ENCODE assay signal across 10 mouse cellular contexts in the genomic region with DNA sequence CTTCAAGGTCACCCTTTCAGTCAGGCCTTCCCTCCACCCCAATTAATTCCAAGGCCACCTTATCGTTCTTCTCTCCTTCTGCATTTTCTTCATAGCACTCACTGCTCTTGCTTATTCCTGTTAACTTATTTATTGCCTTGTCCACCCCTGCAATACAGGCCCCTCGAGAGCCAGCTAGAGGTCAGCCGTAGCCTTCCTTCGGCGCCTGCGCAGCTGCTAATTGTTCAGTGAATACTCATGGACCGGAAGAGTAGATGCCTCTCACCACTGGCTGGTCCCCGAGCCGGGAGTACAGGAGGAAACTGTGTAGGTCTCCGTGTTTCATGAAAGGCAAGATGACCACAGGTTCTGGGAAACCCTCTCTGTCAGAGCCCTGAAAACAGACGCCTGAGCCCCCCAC. TPM values are rescaled to one million over a fixed set of nuclear protein-coding genes. Genes with fewer than 3 reads are reported as not detected.
A peak's percentile ranks its signal among the peaks of the same experiment; 100 is the strongest.
DNase-seq lines count a peak whose midpoint lies in the region; TF ChIP-seq lines count a peak whose summit lies in the region.
"Had no signal": no experiment of that assay in that cellular context is flagged by ENCODE, and none has a peak within 500 bp of the region (broad histone marks: within the 10 kb centered on the region; RNA-seq: fewer than 3 reads in every experiment).

No protein-coding gene starts in this region.

- H3K27ac ChIP-seq in heart, adult 2 months: peak overlapping the region; percentile 47
- H3K27ac ChIP-seq: limb, embryonic 15.5 days had no signal

- intact Hi-C loops in heart, adult 2 months (cut with DNase I): loop anchor here (2.0 kb wide), 1 partner anchor 15 kb away; no protein-coding TSS in a partner anchor

- no peaks in the 10 kb centered on the region; the same call in 1 of the 2 replicates for H3K36me3 ChIP-seq in heart, adult 2 months (ENCODE audit: control insufficient read depth, insufficient read depth, low read length)

- DNase-seq in heart, adult 2 months: peak in 1 of 2 experiments; percentile 33
- no peak for DNase-seq in heart, adult 18-20 months
- DNase-seq in ovary, postnatal 36 days (ENCODE audit: low spot score): peak; percentile 58
- DNase-seq in ovary, postnatal 14 days (ENCODE audit: low spot score): no peak
- DNase-seq in kidney, postnatal 14 days: peak; percentile 67
- peak; percentile 57 for DNase-seq in testis, postnatal 14 days (ENCODE audit: low spot score)
- no peak for DNase-seq in cerebellum, adult 9-11 months
- no peak for DNase-seq in layer of hippocampus, adult 11-12 months (ENCODE audit: low spot score)
- DNase-seq: gastrocnemius, postnatal 14 days had no signal

- H3K9ac ChIP-seq in heart, adult 2 months (ENCODE audit: low read depth, low read length): no peak overlapping the region
- H3K9ac ChIP-seq: limb, embryonic 15.5 days had no signal

- no peak overlapping the region for H3K4me3 ChIP-seq in heart, adult 2 months
- H3K4me3 ChIP-seq: limb, embryonic 15.5 days had no signal

- no peak for TF ChIP-seq EP300 in heart, adult 2 months (IDR thresholded peaks at IDR 0.05; ENCODE audit: insufficient read depth, low read depth, low read length)

- no peak for TF ChIP-seq CTCF in heart, adult 2 months (IDR thresholded peaks at IDR 0.05)

- WGBS in heart, adult 2 months: 48% methylated on average over 11 of the region's 11 CpGs

- no peaks in the 10 kb centered on the region for H3K79me2 ChIP-seq in heart, adult 2 months (replicated peaks; ENCODE audit: control insufficient read depth, insufficient read depth, low read length)

- H3K4me1 ChIP-seq in heart, adult 2 months (ENCODE audit: control insufficient read depth, insufficient read depth, low read length): peaks cover 19% of the 10 kb centered on the region
- H3K4me1 ChIP-seq: limb, embryonic 15.5 days had no signal

- no peaks in the 10 kb centered on the region for H3K27me3 ChIP-seq in heart, adult 2 months (ENCODE audit: control insufficient read depth, insufficient read depth, low read length)
- H3K27me3 ChIP-seq: limb, embryonic 15.5 days had no signal

- TF ChIP-seq POLR2A in heart, adult 2 months (IDR thresholded peaks at IDR 0.05; ENCODE audit: insufficient read depth, low read depth, low read length): no peak

RNA-seq across cellular contexts. Expression of gene Hnrnpul1, which starts 9.1 kb away (rescaled TPM):
- 10 to 100 TPM; 71.0 to 76.2 TPM for total RNA-seq in heart, adult 2 months (2021)
- 24.5 and 29.4 TPM in 2 replicates for polyA plus RNA-seq in heart, adult 2 months (2012; rRNA removed)
- 10 to 100 TPM; 70.7 to 71.3 TPM for total RNA-seq in heart, adult 18-20 months (2021)

RNA-seq across cellular contexts. Expression of gene Axl, which starts 24.8 kb away (rescaled TPM):
- 10 to 100 TPM; 75.0 to 82.4 TPM for total RNA-seq in heart, adult 2 months (2021)
- polyA plus RNA-seq in heart, adult 2 months (2012; rRNA removed): 51.8 and 73.7 TPM in 2 replicates
- 10 to 100 TPM; 52.0 to 57.2 TPM for total RNA-seq in heart, adult 18-20 months (2021)

RNA-seq across cellular contexts. Expression of gene Ccdc97, which starts 44.8 kb away (rescaled TPM):
- total RNA-seq in heart, adult 2 months (2021): 10 to 100 TPM; 51.8 to 59.3 TPM
- 62.9 and 72.6 TPM in 2 replicates for polyA plus RNA-seq in heart, adult 2 months (2012; rRNA removed)
- 10 to 100 TPM; 55.0 to 56.6 TPM for total RNA-seq in heart, adult 18-20 months (2021)

RNA-seq across cellular contexts. Expression of gene Cyp2s1, which starts 53.0 kb away (rescaled TPM):
- 1 to 10 TPM; 5.7 to 5.9 TPM for total RNA-seq in heart, adult 2 months (2021)
- polyA plus RNA-seq in heart, adult 2 months (2012; rRNA removed): 5.4 and 10.1 TPM in 2 replicates
- total RNA-seq in heart, adult 18-20 months (2021): 1 to 10 TPM; 3.4 to 8.6 TPM

Comparison
In these comparisons a context has a peak if more than half of its experiments do, and no peak if none do; other contexts are left out.
1. DNase-seq: peak in ovary, postnatal 36 days (single experiment), kidney, postnatal 14 days (single experiment) and testis, postnatal 14 days (single experiment); none in heart, adult 18-20 months (0 of 2), ovary, postnatal 14 days (single experiment), cerebellum, adult 9-11 months (single experiment) and layer of hippocampus, adult 11-12 months (single experiment).